Mouse (Mus musculus) limb, embryonic 12.5 days (tissue): ENCODE measurements at regions not wholly inside any gene's neighbourhood (a gene's known extent, or its start where the extent isn't known, plus 50 kb on each side); places are given as distances from the start of the nearest gene placed in this dataset.
"Not testable (repeated sequence)": the region's sequence is repeated elsewhere in the genome, so short reads cannot be mapped to it uniquely, and the experiment has no call there.

Experiments used
- ATAC-seq: fragments of 200-750 bp; cut with Nextera tagmentation; 2 replicates; pipeline ENCODE4 v1.8.0; 2017; ENCODE audit warnings: low read depth, moderate TSS enrichment; ENCODE audit not compliant: insufficient number of reproducible peaks, insufficient read depth, low FRiP score, low TSS enrichment
- H3K27ac ChIP-seq: fragments of 300-500 bp; sonication (generic); 2 replicates; pipeline ENCODE4 v1.5.1; 2016; ENCODE audit warnings: mild to moderate bottlenecking, moderate library complexity
- H3K27me3 ChIP-seq: fragments of 300-500 bp; sonication (generic); 2 replicates; pipeline ENCODE4 v1.6.1; 2016; ENCODE audit warnings: mild to moderate bottlenecking, moderate library complexity
- H3K36me3 ChIP-seq: fragments of 300-500 bp; sonication (generic); 2 replicates; pipeline ENCODE4 v1.6.1; 2016; ENCODE audit warnings: mild to moderate bottlenecking, moderate library complexity
- H3K4me1 ChIP-seq: fragments of 300-500 bp; sonication (generic); replicated peaks from 2 replicates; pipeline ENCODE4 v1.6.1; 2016
- H3K4me2 ChIP-seq: fragments of 300-500 bp; sonication (generic); 2 replicates; pipeline ENCODE4 v1.6.1; 2016; ENCODE audit warnings: mild to moderate bottlenecking, moderate library complexity
- H3K4me3 ChIP-seq: fragments of 300-500 bp; sonication (generic); replicated peaks from 2 replicates; pipeline ENCODE4 v1.5.1; 2016; ENCODE audit warnings: mild to moderate bottlenecking
- H3K9ac ChIP-seq: fragments of 300-500 bp; sonication (generic); replicated peaks from 2 replicates; pipeline ENCODE4 v1.6.1; 2016; ENCODE audit warnings: mild to moderate bottlenecking, moderate library complexity
- H3K9me3 ChIP-seq: fragments of 300-500 bp; sonication (generic); 2 replicates; pipeline ENCODE4 v1.6.1; 2016; ENCODE audit warnings: mild to moderate bottlenecking, moderate library complexity
- WGBS: fragments of 180-500 bp; shearing (Covaris S2); methylation state at CpG from one replicate; pipeline ENCODE4 v1.1.7; 2016; 5-methylcytosine and 5-hydroxymethylcytosine counted together

- ATAC-seq, result no peak
- Histone ChIP-seq H3K4me3 (no peak overlapping the region), H3K27ac (no peak overlapping the region), H3K27me3 (no peaks in the 10 kb centered on the region), H3K9me3 (no peaks in the 10 kb centered on the region), H3K4me1 (peaks cover 3% of the 10 kb centered on the region; the same call in 1 of the 2 replicates), H3K36me3 (no peaks in the 10 kb centered on the region), H3K4me2 (no peak overlapping the region), H3K9ac (no peak overlapping the region)
- WGBS, result 89% methylated on average over 2 of the region's 2 CpGs
Observed at GRCm38 (mm10) chr10:99584855-99585254, 174.6 kb downstream of the Csl start.

- Histone ChIP-seq H3K27me3 (no peaks in the 10 kb centered on the region), H3K27ac (peak overlapping the region; percentile 62; the same call in 1 of the 2 replicates), H3K9ac (no peak overlapping the region), H3K4me2 (peak overlapping the region; percentile 46), H3K4me3 (no peak overlapping the region), H3K4me1 (peaks cover 11% of the 10 kb centered on the region), H3K36me3 (no peaks in the 10 kb centered on the region), H3K9me3 (no peaks in the 10 kb centered on the region)
- WGBS, result 8% methylated on average over 9 of the region's 9 CpGs
- peak; percentile 73; the same call in 1 of the 2 replicates for ATAC-seq
Observed at GRCm38 (mm10) chr10:99592220-99592619, 167.2 kb downstream of the Csl start.

DNA sequence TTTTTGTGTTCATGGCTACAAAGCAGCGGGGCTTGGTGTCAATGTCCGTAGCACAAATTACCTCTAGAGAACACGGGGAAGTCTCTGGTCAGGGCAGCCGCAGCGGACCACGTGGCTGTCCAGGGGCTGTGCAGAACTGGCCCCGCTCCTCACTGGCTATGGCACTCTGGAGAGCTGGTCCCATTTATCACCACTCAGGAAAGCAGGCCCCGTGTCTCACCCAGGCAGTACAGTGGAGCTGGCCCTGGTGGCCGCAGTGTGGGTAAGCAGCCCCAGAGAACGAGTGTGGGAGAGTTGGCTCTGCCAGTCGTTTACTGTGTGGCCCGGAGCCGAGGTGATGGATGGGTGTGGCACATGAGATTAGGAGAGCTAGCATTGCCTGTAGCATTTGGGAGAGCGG lies 163.8 kb downstream of the Csl start:
- peaks cover 5% of the 10 kb centered on the region; the same call in 1 of the 2 replicates for H3K9me3 ChIP-seq
- H3K27ac ChIP-seq, result no peak overlapping the region
- ATAC-seq, result no peak
- 84% methylated on average over 14 of the region's 14 CpGs for WGBS
- H3K4me1 ChIP-seq, result peaks cover 11% of the 10 kb centered on the region
- no peak overlapping the region for H3K4me2 ChIP-seq
- no peak overlapping the region for H3K9ac ChIP-seq
- no peak overlapping the region for H3K4me3 ChIP-seq
- H3K36me3 ChIP-seq, result no peaks in the 10 kb centered on the region
- no peaks in the 10 kb centered on the region for H3K27me3 ChIP-seq

DNA sequence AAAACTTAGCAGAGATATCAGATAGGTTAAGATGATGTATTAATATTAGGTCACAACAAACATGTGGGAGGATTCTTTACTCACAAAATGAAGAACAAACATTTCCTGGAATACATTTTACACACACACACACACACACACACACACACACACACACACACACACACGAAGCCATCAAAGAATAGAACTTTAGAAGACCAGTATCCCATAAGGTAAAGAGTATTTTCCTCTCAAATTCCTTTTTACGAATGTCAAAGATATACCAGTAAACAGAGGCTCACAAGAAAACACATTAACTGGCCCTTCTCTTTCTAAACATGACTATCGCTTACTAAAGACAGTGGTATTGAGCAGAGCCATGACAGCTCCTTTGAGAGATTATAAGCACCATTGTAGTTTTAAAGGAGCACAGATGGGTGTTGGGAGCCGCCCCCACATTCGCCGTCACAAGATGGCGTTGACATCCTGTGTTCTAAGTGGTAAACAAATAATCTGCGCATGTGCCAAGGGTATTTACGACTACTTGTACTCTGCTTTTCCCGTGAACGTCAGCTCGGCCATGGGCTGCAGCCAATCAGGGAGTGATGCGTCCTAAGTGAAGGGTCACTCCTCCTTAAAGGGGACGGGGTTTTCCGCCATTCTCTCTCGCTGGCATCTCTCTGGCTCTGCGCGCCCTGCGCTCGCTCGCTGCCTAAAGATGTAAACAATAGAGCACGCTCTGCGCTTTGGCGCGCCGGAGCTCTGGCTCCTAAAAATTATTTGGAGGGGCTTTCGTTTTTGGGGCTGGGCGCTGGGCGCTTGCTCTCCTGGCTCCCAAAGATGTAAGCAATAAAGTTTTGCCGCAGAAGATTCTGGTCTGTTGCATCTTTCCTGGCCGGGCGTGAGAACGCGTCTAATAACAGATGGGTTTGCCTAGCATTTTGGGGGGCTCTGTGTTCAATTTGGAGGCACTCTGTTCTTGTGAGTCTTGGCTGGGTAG lies 160.0 kb downstream of the Csl start:
- Histone ChIP-seq H3K4me3 (peak overlapping the region; percentile 40), H3K4me2 (peak overlapping the region; percentile 52), H3K9ac (peak overlapping the region; percentile 42; the same call in 1 of the 2 replicates), H3K27ac (peak overlapping the region; percentile 29; the same call in 1 of the 2 replicates)
- H3K4me1 ChIP-seq, H3K36me3 ChIP-seq, H3K9me3 ChIP-seq, ATAC-seq, H3K27me3 ChIP-seq: not testable (repeated sequence)
- 49% methylated on average over 24 of the region's 34 CpGs for WGBS

DNA sequence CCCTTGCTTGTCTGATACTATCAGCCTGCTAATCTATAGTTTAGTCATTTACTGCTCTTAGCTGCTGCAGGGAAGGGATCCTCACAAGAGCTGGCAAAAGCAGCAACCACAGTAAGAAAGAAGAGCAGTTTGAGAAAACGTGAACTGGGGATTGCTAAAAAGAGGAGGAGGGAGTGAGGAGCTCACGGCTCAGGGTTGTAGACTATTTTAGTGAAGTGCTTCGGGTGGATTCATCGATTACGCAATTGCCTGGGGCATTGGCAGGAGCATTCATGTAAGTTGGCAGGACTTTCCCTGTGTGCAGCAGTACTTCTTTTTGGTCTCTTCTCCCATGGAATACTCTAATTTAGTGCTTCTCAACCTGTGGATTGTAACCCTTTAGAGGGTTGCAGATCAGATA lies 157.1 kb downstream of the Csl start:
- Histone ChIP-seq H3K27me3 (no peaks in the 10 kb centered on the region), H3K9me3 (peaks cover 5% of the 10 kb centered on the region; the same call in 1 of the 2 replicates), H3K4me2 (no peak overlapping the region), H3K27ac (no peak overlapping the region), H3K4me1 (no peaks in the 10 kb centered on the region), H3K9ac (no peak overlapping the region), H3K36me3 (no peaks in the 10 kb centered on the region), H3K4me3 (no peak overlapping the region)
- ATAC-seq, result no peak
- WGBS, result 79% methylated on average over 5 of the region's 5 CpGs

- H3K4me1 ChIP-seq, result no peaks in the 10 kb centered on the region
- no peak overlapping the region for H3K4me3 ChIP-seq
- H3K9ac ChIP-seq, result no peak overlapping the region
- no peaks in the 10 kb centered on the region for H3K9me3 ChIP-seq
- WGBS, result 92% methylated on average over 1 of the region's 1 CpGs
- no peak overlapping the region for H3K27ac ChIP-seq
- ATAC-seq, result no peak
- H3K36me3 ChIP-seq, result no peaks in the 10 kb centered on the region
- H3K4me2 ChIP-seq, result no peak overlapping the region
- H3K27me3 ChIP-seq, result no peaks in the 10 kb centered on the region
Observed at GRCm38 (mm10) chr10:99604172-99604571, 155.3 kb downstream of the Csl start.

DNA sequence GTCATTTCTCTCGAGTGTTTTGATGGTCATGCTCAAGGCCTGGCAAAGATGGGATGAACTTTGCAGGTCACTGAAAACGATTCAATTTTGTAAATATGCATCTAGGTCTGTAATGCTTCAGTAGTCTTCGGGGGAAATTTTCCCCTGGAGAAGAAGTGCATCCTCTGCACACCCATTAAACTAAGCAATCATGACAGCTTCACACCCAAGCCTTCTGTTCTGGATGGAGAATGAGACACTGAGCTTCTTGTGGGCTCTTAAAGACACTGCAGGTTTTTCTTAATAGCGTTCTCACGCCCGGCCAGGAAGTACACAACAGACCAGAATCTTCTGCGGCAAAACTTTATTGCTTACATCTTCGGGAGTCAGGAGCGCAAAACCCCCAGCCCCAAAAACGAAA lies 151.0 kb downstream of the Csl start:
- Histone ChIP-seq H3K9me3 (0 out of 2 replicates have a peak, but pooled peaks cover 7% of the 10 kb centered on the region), H3K4me3 (no peak overlapping the region), H3K27me3 (no peaks in the 10 kb centered on the region), H3K27ac (no peak overlapping the region), H3K36me3 (no peaks in the 10 kb centered on the region), H3K4me2 (no peak overlapping the region), H3K4me1 (no peaks in the 10 kb centered on the region), H3K9ac (no peak overlapping the region)
- ATAC-seq, result no peak
- 89% methylated on average over 10 of the region's 10 CpGs for WGBS

DNA sequence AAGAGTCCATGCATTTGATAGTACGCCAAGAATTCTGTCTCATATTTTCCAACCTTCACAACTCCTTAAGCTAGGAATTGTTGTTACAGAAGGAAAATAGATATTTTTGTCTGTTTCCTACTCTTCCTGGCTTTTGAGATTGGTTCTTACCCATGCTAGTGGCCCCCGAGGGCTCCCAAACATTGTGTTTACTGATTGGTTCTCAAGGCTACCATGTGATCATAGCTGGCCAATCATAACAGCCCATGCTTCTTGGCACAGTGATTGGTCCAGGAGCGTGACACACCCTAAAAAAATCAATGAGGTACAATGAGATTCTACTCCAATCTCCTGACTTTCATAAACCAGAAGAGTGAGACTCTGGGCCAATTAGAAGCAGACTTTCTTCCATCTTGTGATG lies 150.0 kb downstream of the Csl start:
- Histone ChIP-seq H3K9me3 (0 out of 2 replicates have a peak, but pooled peaks cover 7% of the 10 kb centered on the region), H3K4me3 (no peak overlapping the region), H3K4me2 (no peak overlapping the region), H3K27me3 (no peaks in the 10 kb centered on the region), H3K36me3 (no peaks in the 10 kb centered on the region), H3K27ac (no peak overlapping the region), H3K9ac (no peak overlapping the region), H3K4me1 (no peaks in the 10 kb centered on the region)
- no peak for ATAC-seq
- 95% methylated on average over 3 of the region's 3 CpGs for WGBS

DNA sequence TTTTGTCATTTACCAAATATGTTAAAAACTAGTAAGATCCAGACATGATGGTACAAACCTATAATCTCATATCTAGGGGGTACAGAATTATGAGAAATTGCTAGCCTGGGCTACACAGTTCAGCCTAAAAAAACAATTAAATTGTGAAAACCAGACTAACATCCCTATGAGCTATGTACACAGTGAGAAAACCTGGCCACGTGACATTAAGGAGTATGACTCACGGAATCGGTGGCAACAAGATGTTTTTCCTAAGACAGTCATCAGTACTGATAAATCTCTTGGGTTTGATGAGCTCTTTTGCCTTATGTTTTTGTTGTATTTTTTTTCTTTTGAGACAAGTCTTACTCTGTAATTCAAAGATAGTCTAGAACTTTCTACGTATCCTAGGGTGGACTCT lies 148.6 kb downstream of the Csl start:
- no peak overlapping the region for H3K4me3 ChIP-seq
- no peak overlapping the region for H3K4me2 ChIP-seq
- H3K27me3 ChIP-seq, result no peaks in the 10 kb centered on the region
- H3K4me1 ChIP-seq, result no peaks in the 10 kb centered on the region
- no peak for ATAC-seq
- H3K9me3 ChIP-seq, result 0 out of 2 replicates have a peak, but pooled peaks cover 7% of the 10 kb centered on the region
- H3K36me3 ChIP-seq, result no peaks in the 10 kb centered on the region
- H3K27ac ChIP-seq, result no peak overlapping the region
- no peak overlapping the region for H3K9ac ChIP-seq
- WGBS, result 93% methylated on average over 4 of the region's 4 CpGs

- Histone ChIP-seq H3K36me3 (no peaks in the 10 kb centered on the region), H3K27ac (no peak overlapping the region), H3K9ac (no peak overlapping the region), H3K4me3 (no peak overlapping the region), H3K27me3 (no peaks in the 10 kb centered on the region), H3K9me3 (0 out of 2 replicates have a peak, but pooled peaks cover 7% of the 10 kb centered on the region), H3K4me1 (no peaks in the 10 kb centered on the region), H3K4me2 (no peak overlapping the region)
- no peak for ATAC-seq
- 13% methylated on average over 7 of the region's 7 CpGs for WGBS
Observed at GRCm38 (mm10) chr10:99614392-99615249, 144.8 kb downstream of the Csl start.

- no peak overlapping the region for H3K4me3 ChIP-seq
- no peaks in the 10 kb centered on the region for H3K36me3 ChIP-seq
- H3K4me2 ChIP-seq, result no peak overlapping the region
- H3K9me3 ChIP-seq, result 0 out of 2 replicates have a peak, but pooled peaks cover 7% of the 10 kb centered on the region
- 76% methylated on average over 8 of the region's 8 CpGs for WGBS
- no peak overlapping the region for H3K9ac ChIP-seq
- no peaks in the 10 kb centered on the region for H3K27me3 ChIP-seq
- H3K27ac ChIP-seq, result no peak overlapping the region
- ATAC-seq, result no peak
- H3K4me1 ChIP-seq, result no peaks in the 10 kb centered on the region
Observed at GRCm38 (mm10) chr10:99615371-99615770, 144.1 kb downstream of the Csl start.
